Mouse (Mus musculus) R1 (cell line): Measurements from ENCODE around the gene H2-DMa.

Experiments
- DNase-seq: peaks from one replicate; pipeline ENCODE4 v3.0.0-alpha.2; 2018; ENCODE audit warnings: low read depth, low spot score

The H2-DMa gene

DNA sequence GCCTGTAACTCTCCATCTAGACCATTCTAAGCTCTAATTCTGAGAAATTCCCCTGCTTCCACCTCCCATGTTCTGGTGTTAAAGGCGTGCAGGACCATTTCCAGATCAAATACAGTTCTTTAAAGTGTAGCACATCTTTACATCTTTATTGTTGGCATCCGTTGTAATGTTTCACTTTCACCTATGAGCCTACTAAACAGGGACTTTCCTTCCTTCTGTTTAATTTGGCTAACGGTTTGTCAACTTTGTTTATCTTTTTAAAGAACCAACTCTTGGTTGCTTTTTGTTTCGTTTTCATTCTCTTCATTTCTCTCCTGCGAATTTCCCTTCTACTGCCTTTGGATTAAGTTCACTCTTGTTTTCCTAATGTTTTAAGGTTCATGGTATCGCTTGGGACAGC is 16.5 kb upstream of the H2-DMa start:
- DNase-seq: no peak

DNA sequence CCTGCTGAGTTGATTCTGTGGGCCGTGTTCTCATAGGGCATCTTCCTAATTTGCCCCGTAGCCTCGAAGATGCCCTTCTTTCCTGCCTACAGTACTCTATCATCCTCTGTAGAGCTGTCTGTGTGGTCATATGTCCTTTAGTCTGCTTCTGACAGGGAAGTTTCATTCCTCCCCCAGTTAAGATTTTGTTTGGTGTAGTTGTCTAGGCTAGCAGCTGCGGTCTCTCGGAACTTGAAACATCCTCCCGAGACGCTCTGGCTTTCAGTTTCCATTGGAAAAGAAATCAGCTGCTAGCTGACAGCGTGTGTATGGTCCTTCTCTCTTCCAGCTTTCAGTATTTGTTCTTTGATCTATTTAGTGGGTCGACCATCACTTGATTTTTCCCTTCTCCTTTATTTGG is 14.5 kb upstream of the H2-DMa start:
- no peak for DNase-seq

DNA sequence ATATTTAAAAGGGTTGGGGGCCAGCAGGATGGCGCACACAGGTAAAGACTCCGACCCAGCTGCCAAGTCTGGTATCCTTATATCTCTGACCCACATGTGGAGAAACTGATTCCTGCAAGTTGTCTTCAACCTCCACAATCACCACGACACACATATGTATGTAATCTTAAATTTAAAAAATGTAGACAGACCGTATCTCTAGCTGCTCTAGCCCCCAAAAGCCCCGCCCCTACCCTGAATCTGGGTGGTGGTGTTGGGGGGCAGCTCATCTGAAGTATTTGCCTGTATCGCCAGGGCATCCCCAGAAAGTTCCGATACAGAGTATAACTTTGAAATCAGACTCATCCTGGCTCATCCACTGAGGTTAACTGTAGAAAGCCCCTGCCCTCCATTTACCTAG is 12.8 kb upstream of the H2-DMa start:
- DNase-seq: no peak

DNA sequence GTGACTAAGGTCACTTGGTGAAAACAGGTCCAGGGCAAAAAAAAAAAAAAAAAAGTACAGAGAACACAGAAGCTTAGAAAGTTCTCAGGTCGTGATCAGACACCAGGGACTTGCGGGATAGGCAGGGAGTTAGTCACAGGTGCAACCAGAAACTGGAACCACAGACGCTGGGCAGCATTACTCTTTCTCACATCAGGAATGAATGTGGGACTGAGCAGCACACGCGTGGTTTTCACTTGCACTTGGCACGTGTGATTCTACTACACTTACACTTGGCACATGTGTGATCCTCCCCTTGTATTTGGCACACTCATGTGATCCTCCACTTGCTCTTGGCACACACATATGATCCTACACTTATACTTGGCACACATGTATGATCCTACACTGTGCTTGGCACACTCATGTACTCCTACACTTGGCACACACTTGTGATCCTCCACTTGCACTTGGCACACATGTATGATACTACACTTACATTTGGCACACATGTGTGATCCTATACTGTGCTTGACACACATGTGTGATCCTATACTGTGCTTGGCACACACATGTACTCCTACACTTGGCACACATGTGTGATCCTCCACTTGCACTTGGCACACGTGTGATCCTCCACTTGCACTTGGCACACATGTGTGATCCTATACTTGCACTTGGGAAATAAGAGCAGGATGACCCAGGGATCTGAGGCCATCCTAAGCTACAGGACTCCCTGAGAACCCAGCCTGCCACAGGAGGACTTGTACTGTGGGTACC is 12.1 kb upstream of the H2-DMa start:
- no peak for DNase-seq

DNA sequence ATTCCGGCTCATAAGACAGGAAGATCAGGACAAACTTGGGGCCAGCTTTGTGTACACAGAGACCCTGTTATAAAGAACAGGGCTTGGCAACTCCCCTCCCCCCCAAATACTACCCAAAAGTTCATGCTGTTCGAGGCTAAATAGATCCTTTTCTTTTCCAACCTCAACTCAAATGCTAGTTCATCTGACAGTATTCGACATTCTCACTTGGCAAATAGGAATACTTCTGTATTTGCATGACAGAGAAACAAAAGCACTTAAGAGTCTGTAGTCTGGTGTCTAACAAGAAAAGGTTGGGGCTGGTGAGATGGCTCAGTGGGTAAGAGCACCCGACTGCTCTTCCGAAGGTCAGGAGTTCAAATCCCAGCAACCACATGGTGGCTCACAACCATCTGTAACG is 10.9 kb upstream of the H2-DMa start:
- DNase-seq: peak; percentile 64

DNA sequence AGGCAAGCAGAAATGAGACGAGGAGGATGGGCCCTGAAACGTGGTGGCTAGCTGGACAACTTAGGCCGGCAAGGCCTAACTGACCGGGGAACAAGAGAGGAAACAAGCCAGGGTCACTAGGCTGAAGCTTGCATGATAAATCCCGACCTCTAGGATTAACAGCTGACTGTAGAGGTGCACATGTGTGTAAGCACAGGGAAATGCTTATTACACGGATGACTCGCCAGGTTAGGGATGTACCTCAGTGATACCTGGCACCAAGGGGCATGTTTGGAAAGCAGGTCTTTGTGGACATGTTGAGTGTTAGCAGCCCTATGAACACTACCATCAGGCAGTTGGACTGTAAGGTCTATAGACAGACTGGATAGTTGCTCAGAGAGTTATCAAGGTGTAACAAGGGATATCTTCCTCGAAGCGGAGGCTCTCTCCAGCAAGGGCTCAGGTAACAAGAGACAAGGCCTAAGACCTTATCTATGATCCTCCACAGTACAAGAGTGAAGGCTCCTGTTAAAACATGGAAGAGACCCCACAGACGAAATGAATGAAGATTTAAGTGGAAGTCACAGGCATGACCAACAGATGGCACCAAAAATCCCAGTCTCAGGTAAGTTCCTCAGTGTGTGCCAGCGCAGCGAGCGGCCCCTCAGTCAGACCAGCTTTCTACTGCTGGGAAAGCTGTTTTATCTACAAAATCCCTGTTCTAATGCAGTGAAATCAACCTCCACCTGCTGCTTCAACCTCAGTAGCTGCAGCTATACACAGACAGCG is 10.1 kb upstream of the H2-DMa start:
- DNase-seq: peak; percentile 72

DNA sequence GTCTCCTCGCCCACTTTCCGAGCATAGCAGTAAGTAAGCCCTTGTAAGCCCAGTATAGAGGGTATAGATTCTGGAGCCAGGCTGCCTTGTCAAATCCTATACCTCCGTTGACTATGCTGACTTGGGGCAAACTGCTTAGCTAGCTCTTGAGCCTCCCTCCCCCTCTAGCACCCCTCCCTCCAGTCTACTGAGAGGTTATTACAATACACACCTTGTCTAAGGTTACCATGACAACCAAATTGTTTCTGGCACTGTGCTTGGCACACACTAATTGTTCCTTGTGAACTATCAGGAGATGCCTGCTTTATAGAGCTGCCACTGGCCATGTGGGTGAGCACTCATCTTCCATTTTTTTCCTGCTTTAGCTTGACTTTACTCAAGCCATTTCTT is 9.5 kb upstream of the H2-DMa start:
- peak; percentile 63 for DNase-seq

DNA sequence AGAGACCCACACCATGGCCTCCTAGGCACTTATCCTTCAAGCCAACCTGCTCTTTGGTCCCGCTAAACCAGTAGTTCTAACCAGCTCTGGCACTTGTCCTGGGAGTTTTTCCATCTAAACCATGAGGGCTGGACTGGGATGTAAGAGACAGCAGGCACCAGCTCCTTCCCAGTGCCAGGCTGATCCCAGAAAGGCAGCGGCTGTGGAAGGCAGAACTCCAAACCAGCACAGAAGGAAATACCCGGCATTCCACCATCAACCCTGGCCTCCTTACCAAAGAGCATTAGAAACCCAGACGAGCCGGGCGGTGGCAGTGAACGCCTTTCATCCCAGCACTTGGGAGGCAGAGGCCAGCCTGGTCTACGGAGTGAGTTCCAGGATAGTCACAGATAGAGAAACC is 9.0 kb upstream of the H2-DMa start:
- DNase-seq: peak; percentile 30

DNA sequence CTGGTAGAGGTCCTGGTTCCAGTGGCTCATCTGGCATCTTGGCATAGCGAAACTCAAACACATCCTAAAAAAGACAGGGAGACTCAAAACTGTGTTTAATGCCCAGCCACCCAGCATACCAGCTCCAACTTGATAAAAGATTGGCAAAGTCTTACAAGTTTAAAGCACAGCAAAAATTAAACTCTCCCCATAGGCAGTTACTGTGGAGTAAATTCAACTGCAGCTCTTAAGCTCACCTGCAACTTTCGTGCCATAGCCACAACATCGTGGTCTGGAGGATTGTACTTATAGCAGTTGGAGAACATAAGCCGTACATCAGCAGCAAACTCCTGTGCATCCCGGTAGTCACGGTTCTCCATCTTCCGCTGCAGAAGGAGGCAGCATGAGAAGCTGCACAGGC is 5.2 kb upstream of the H2-DMa start:
- no peak for DNase-seq

DNA sequence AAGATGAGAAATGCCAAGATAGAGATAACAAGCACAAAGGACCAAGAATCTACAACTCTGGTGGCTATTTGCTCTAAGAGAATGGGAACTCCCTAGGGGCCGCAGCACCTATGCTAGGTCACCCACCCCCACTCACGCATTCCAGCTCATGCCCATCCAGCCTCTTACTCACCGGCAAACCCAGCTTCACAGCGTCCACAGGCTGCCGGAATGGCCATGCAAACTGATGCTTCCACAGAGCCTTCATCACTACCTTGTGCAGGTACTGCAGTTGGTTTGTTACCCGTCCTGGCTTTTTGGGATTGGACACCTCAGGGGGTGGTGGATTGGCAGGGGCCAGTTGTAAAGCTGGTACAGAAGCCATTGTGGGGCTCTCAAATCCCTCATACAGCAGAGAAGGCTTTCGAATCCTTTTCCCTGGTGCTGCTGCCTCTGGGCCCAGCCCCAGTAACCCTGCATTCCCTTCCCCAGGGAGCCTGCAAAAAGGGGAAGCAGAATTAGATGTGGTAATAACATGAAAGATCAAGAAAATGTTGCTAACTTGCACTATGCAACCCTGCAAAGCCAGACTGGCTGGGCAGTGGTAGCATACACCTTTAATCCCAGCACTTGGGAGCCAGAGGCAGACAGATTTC is 2.5 kb upstream of the H2-DMa start:
- DNase-seq: no peak

DNA sequence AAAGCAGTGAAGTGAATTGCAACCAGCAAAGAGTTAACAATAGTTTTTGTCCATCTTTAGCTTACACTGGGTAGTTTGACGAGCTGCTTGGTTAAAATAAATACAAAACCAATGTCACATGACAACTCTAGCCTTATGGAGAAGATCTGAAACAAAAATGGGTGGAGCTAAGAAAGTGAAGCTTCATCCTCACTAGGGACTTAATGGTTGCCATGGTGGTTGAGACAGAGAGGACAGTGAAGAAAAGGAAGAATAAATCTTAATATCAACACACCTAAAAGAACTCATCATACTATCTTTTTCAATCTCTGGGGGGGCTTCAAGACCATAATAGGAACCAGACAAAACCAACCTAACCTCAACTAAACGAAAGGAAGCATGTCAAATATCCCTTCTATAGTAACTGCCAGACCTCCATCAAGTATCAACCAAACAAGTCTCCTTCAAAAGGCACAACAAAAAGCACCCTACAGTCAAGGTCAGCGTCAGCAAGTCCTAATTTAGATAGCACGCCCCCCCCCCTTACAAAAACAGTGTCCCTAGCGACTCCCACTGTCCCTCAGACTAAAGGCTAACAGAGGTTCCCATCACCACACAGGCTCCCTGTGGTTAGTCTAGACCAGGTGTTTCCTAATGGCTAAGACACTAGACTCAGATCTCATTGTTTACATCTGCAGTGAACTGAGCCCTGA is 1.8 kb upstream of the H2-DMa start:
- peak; percentile 72 for DNase-seq

DNA sequence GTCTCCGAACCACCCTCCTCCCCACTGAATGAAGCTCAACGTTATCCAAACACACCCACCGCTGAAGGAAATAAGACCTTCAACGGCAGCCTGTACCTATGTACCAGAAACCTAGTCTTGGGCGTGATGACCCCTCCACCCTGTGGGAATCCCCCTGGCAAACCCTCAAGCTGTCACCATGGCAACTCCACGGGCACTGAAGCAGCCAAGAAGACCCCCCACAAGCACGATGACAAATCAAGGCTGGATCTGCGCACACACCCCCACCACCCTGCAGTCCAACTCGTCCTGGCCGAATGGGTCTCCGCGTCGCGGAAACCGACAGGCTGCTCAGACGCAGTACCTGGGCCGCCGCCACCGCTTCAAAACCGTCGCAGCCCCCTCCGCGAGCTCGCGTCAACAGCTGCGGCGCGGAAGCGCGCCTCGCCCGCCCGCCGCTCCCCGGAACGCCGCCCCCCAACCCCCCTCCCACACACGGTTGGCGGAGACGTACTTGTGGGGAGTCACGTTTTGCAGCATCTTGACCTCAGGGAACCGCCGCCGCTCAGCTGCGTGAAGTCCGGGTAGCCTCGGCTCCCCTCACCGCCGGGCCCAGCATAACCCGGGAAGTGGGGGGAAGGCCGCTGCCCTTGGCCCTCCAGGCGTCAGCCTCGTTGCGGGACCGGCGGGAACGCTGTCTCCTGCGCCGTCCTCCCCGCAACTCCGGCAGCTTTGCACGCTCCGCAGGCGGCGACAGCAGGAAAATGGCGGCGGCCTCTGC is 1.0 kb upstream of the H2-DMa start:
- DNase-seq: peak; percentile 77

DNA sequence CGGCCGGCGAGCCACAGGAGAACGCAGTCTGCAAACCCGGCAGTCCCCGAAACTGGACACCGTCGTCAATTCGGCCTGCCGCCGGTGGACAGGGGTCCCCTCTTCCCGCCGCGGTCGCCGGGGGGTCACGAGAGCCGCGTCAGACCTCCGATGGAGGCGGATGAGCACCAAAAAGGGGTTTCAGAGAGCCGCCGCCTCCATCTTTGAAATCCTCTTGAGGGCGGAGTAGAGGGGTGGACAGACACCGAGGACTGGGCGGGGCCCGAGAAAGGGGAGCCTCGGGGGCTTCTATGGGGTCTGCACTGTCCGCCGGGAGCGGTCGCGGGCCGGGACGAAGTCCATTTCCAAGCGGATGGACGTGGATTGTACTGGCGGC is 480 bp upstream of the H2-DMa start:
- no peak for DNase-seq

DNA sequence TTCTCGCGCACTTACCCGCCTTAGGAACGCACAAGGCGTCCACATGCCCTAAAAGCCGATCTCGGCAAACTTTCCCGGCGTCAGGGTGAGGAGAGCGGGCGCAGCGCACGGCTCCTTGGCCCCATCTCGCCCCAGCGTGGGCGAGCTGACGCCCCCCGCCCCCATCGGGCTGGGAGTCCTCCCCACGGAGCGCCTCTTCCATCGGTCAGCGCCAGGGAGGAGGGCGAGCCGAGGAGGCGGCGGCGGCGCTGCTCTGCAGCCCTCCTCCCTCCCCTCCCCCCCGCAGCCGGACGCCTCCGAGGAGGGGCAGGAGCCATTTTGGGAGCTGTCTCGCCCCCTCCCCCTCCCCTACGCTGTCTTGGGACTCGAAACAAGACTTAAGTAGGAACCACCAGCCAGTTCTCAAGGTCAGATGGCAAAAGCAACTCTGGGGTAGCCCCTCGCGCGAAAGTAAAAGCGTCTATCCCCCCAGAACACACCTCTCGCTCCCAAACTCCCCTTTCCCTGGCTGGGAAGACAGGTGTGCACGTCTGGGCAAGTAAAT is 911 bp downstream of the H2-DMa start:
- DNase-seq: peak; percentile 88

DNA sequence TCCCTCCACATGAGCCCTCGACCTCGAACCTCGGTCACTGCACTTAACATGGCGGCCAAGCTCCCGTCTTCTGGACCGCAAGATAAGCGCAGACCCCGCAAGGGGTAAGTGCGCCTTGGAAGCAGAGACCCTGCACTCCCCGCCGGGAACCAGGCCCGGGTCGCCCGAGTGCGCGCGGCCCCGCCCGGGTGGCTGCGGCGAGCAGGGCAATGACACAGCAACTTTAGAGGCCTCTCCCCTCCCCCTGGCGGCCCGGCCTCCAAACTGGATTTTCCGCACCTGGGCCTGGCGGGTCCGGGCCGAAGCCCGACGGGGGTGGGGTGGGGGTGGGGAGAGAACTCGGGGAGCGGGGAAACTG is 1.5 kb downstream of the H2-DMa start:
- DNase-seq: no peak

DNA sequence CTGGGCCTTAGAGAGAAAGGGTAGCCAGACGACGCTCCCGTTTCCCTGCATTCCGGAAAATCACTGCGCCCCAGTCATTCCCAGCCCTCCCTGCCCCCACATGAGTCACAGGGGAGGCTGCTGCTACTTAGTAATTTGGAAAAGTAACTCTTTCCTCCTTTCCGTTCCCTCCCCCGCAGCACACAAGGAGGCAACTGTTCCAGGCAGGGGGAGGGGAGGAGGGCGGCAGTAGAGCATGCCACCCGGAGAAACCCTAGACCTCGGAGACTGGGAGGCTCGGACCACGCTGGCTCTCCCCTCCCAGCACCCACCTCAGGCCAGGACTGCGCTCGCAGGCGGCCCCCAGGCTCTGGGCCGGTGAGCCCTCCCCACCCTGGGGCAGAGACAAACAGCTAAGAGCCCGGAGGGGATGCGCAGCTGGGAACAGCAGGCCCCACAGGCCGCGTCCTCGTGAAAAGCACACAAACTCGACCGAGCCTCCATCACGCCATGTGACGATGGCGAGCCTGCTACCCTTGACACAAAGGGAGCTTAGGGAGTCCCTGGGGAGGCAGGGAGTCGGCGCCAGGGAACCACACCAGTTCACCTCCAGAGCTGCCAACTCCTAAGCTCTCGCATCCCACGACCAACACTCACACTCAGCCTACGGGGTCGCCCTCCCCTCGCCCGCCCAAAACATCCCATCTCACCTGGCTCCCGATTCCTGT is 2.0 kb downstream of the H2-DMa start:
- peak; percentile 91 for DNase-seq

DNA sequence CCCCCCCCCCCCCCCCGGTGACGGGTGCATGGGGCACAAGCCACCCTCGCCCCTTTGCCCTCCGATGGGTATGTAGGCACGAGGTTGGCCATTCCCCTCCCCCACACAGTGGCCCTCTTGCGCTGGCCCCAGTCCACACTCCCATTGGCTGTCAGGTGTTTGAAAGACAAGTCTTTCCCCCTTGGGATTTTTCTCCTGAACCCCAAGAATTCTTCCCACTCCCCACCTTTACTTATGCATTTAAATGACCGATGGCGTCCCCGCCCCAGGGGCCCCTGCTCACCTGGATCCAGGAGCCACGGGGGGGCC is 2.5 kb downstream of the H2-DMa start:
- no peak for DNase-seq

DNA sequence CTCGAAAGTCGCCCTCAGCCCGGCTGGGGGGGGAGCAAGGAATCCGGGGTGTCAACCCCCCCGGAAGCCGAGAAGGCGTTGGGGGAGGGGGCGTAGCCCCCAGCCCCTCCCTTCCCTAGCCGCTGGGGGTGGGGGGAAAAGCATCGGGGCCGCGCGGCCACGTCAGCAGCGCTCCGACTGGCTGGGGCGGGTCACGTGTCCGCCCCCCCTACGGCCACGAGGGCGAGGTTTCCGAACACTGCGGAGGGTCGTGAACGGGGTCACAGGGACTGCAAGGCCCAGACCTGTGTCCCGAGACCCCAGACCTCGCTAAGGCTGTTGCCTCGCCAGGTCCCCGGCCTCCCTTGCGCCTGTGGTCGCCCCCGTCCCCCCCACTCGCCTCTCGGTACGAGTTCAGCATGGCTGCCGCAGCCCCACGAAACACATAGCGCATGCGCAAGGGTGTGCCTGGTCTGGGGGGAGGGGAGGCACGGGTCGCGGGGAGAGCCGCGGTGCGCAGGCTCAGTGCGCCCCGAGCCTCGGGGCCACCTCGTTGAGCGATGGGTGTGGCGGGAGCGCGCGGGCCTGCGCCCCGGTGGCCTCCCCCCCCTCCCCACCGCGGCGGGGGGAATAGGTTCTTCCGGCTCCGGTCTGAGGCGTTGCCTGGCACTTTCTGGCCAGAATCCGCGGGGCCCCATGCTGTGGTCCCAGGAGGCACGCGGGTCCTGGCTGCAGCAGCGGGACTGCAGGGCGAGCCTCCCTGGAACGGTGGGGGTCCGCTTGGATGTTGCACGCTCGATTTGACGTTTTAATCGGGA is 3.0 kb downstream of the H2-DMa start, which contains the start of gene Brd2:
Brd2 (minus strand) TSS at position 447 of the 797 bp plus-strand sequence.
- DNase-seq: peak; percentile 95

DNA sequence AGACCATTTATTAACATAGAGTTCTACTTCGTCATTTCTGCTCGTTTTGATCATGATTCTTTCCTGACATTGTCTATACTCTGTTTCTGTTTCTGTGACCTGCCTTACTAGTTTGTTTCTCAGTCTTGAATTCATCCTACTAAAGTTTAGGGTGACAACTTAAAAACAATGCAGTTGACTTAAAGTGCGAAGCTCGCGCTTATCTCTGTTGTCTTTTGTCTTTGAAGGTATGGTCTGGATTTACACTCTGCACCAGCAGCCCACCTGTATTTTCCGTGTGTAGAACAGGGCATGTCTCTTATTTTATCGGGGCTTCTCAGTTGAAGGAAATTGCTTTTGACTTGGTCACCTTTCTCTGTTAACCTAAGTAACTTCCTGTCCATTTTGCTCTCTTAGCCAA is 3.8 kb downstream of the H2-DMa start:
- no peak for DNase-seq

DNA sequence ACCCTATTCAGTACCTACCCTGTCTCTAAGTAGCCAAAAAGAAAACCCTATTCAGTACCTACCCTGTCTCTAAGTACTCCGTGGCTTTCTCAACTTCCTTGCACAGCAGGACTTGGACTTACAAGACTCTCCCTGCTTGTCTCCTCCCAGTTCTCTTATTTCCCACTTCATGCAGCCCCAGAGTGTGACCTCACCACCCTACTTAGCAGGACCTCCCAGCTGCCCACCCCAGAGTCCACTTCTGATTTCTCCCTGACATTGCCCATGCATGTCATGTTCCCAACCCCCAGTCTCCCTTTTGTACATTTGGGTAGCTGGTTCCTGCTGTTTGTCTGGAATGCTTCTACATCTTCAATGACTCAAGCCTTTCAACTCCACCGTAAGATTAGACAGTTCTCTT is 4.2 kb downstream of the H2-DMa start:
- DNase-seq: peak; percentile 86
